In the genomic region with DNA sequence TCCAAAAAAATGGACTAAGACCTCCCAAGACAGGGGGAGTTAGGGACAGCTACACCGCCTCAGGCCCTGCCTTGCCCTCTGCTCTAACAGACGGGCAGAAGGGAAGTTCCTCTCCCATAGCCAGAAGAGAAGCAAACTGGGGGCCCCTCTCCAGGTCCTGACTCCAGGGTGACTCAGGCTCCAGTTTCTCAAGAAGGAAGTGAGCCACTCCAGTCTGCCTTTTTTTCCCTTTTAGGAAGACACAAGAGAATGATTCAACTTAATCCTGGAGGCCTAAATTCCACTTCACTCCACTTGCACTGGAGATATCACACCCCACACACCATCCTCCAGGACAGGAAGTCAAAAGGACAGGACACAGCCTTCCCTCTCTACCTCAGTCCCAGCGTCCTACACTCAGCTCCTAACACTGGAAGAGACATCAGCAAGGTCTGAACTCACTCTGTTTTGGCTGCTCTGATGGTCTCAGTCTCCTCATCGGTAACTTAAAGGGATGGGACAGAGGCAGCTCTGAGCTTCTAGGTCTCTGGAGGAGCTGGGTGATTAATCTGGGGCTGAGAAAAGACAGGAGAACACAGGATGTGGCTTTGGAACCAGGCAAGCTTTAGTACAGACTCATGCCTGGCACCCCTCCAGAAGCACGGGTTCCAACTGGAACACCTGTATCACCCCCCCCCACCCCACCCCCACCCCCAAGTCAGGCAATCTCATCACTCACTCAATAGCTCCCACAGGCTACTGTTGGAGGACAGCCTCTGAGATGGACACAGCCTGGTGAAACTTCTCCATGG, we compare ENCODE assay signal across 8 mouse cellular contexts. TPM values are rescaled to one million over a fixed set of nuclear protein-coding genes. Genes with fewer than 3 reads are reported as not detected.
A peak's percentile ranks its signal among the peaks of the same experiment; 100 is the strongest.
DNase-seq lines count a peak whose midpoint lies in the region; ATAC-seq and TF ChIP-seq lines count a peak whose summit lies in the region.

No protein-coding gene starts in this region.

- peaks cover 39% of the 10 kb centered on the region for H3K79me2 ChIP-seq in liver, adult 2 months (ENCODE audit: control insufficient read depth, insufficient read depth, low read length)

- H3K36me3 ChIP-seq in liver, adult 2 months (ENCODE audit: control insufficient read depth, insufficient read depth, low read length): no peaks in the 10 kb centered on the region
- H3K36me3 ChIP-seq in intestine, postnatal 0 days (ENCODE audit: control insufficient read depth, insufficient read depth): 0 out of 2 replicates have a peak, but pooled peaks cover 2% of the 10 kb centered on the region

- H3K9me3 ChIP-seq in intestine, postnatal 0 days (ENCODE audit: control insufficient read depth): no peaks in the 10 kb centered on the region

- DNase-seq in liver, adult 2 months (ENCODE audit: extremely low read depth, low read depth, low spot score): no peak
- no peak for DNase-seq in liver
- peak; percentile 35 for DNase-seq in naive thymus-derived CD4-positive, alpha-beta T cell, adult 2 months (ENCODE audit: low read depth)
- DNase-seq in right cerebral cortex, adult 2 months (ENCODE audit: low spot score in 2 of 2): no peak
- no peak for DNase-seq in cerebellum, postnatal 4 days (ENCODE audit: low spot score in 2 of 2)
- no peak for DNase-seq in urinary bladder, postnatal 25 days (ENCODE audit: low spot score)

- ATAC-seq in intestine, postnatal 0 days: peak; percentile 18; the same call in 1 of the 2 replicates

- H3K4me3 ChIP-seq in liver, adult 2 months (ENCODE audit: insufficient read depth, low read depth, low read length): no peak overlapping the region
- H3K4me3 ChIP-seq in cortical plate, adult 2 months (ENCODE audit: insufficient read depth, low read length): no peak overlapping the region
- H3K4me3 ChIP-seq in intestine, postnatal 0 days (ENCODE audit: low read depth, low read length): no peak overlapping the region

- no peaks in the 10 kb centered on the region for H3K27me3 ChIP-seq in liver, adult 2 months (ENCODE audit: control insufficient read depth, insufficient read depth, low read length)
- no peaks in the 10 kb centered on the region for H3K27me3 ChIP-seq in intestine, postnatal 0 days (replicated peaks; ENCODE audit: control insufficient read depth, insufficient read depth, low read length)

- H3K27ac ChIP-seq in liver, adult 2 months (replicated peaks; ENCODE audit: insufficient read depth, low read depth, low read length): peak overlapping the region; percentile 86
- peak overlapping the region; percentile 49; the same call in 1 of the 2 replicates for H3K27ac ChIP-seq in cortical plate, adult 2 months (ENCODE audit: insufficient read depth, low read length)
- peak overlapping the region; percentile 92 for H3K27ac ChIP-seq in intestine, postnatal 0 days (ENCODE audit: low read depth, low read length)

- no peak for TF ChIP-seq CTCF in liver, adult 2 months (IDR thresholded peaks at IDR 0.05; ENCODE audit: low read depth, low read length)
- no peak for TF ChIP-seq CTCF in cortical plate, adult 2 months (IDR thresholded peaks at IDR 0.05; ENCODE audit: extremely low read depth, insufficient read depth, low read length)
- TF ChIP-seq CTCF in intestine, postnatal 0 days (IDR thresholded peaks at IDR 0.05; ENCODE audit: low read depth): no peak

- no peak for TF ChIP-seq POLR2A in liver, adult 2 months (IDR thresholded peaks at IDR 0.05; ENCODE audit: extremely low read depth, insufficient read depth, low read length)
- no peak for TF ChIP-seq POLR2A in cortical plate, adult 2 months (IDR thresholded peaks at IDR 0.05; ENCODE audit: extremely low read depth, insufficient read depth, low read length)

- 43% methylated on average over 5 of the region's 5 CpGs for WGBS in liver, adult 2 months
- WGBS in intestine, postnatal 0 days: 25% methylated on average over 5 of the region's 5 CpGs

- peak overlapping the region; percentile 52; the same call in 1 of the 2 replicates for H3K4me2 ChIP-seq in intestine, postnatal 0 days (replicated peaks; ENCODE audit: low read depth)

- no peak overlapping the region for H3K9ac ChIP-seq in liver, adult 2 months (ENCODE audit: low read depth, low read length)
- peak overlapping the region; percentile 17; the same call in 1 of the 2 replicates for H3K9ac ChIP-seq in intestine, postnatal 0 days (ENCODE audit: low read depth, low read length)

- peaks cover 23% of the 10 kb centered on the region for H3K4me1 ChIP-seq in liver, adult 2 months (ENCODE audit: control insufficient read depth, insufficient read depth, low read length)
- peaks cover 12% of the 10 kb centered on the region for H3K4me1 ChIP-seq in cortical plate, adult 2 months (ENCODE audit: control insufficient read depth, insufficient read depth, low read length)
- peaks cover 51% of the 10 kb centered on the region for H3K4me1 ChIP-seq in intestine, postnatal 0 days (replicated peaks; ENCODE audit: control insufficient read depth, insufficient read depth, low read length)

RNA-seq across cellular contexts. Expression of a gene that starts 31.0 kb away (rescaled TPM):
- 15.4 and 21.9 TPM in 2 replicates for total RNA-seq in liver, adult 2 months (2014; rRNA removed)
- polyA plus RNA-seq in liver, adult 2 months (2012; rRNA removed): 11.0 and 17.6 TPM in 2 replicates
- polyA plus RNA-seq in cortical plate, adult 2 months (2012; rRNA removed): 96.3 and 99.3 TPM in 2 replicates
- polyA plus RNA-seq in intestine, postnatal 0 days (2015; fragmentation: Nextera tagmentation; extraction: Ambion mirVana): 28.7 and 29.3 TPM in 2 replicates
